Mouse (Mus musculus): ENCODE measurements around the gene Tut1. TPM values are rescaled to one million over a fixed set of nuclear protein-coding genes. Genes with fewer than 3 reads are reported as not detected.
"Not testable (repeated sequence)": the region's sequence is repeated elsewhere in the genome, so short reads cannot be mapped to it uniquely, and the experiment has no call there.

Tut1 gene
- polyA plus RNA-seq, 1 experiment from 2014 or later = 25.5 TPM

- ATAC-seq (replicated peaks; ENCODE audit: insufficient number of reproducible peaks, low FRiP score, low TSS enrichment, low read depth) (no peak), DNase-seq (ENCODE audit: low spot score) (no peak)
- no peaks in the 10 kb centered on the region for H3K9me3 ChIP-seq (replicated peaks; ENCODE audit: control insufficient read depth, low read length)
- H3K4me3 ChIP-seq (ENCODE audit: low read depth, low read length) = no peak overlapping the region
- H3K27me3 ChIP-seq (ENCODE audit: control insufficient read depth, insufficient read depth, low read length) = no peaks in the 10 kb centered on the region
- H3K9ac ChIP-seq (replicated peaks; ENCODE audit: low read length) = no peak overlapping the region
- H3K36me3 ChIP-seq (replicated peaks; ENCODE audit: control insufficient read depth, insufficient read depth, low read depth, low read length) = no peaks in the 10 kb centered on the region
- H3K4me2 ChIP-seq (ENCODE audit: low read depth, low read length) = no peak overlapping the region
- no peak overlapping the region for H3K27ac ChIP-seq (replicated peaks; ENCODE audit: low read depth, low read length)
- H3K4me1 ChIP-seq (ENCODE audit: control insufficient read depth, insufficient read depth, low read length) = no peaks in the 10 kb centered on the region
- WGBS = 89% methylated on average over 4 of the region's 4 CpGs
Observed at GRCm38 (mm10) chr19:8999223-8999622, 45.6 kb downstream of the Tut1 start.

GRCm38 (mm10) chr19:9006915-9007314 lies 53.3 kb downstream of the Tut1 start:
- H3K27me3 ChIP-seq (ENCODE audit: control insufficient read depth, insufficient read depth, low read length); H3K9ac ChIP-seq (replicated peaks; ENCODE audit: low read length); H3K9me3 ChIP-seq (replicated peaks; ENCODE audit: control insufficient read depth, low read length); H3K27ac ChIP-seq (replicated peaks; ENCODE audit: low read depth, low read length); H3K4me3 ChIP-seq (ENCODE audit: low read depth, low read length); H3K4me2 ChIP-seq (ENCODE audit: low read depth, low read length); H3K4me1 ChIP-seq (ENCODE audit: control insufficient read depth, insufficient read depth, low read length); DNase-seq (ENCODE audit: low spot score); H3K36me3 ChIP-seq (replicated peaks; ENCODE audit: control insufficient read depth, insufficient read depth, low read depth, low read length); ATAC-seq (replicated peaks; ENCODE audit: insufficient number of reproducible peaks, low FRiP score, low TSS enrichment, low read depth): not testable (repeated sequence)
- WGBS = 93% methylated on average over 2 of the region's 2 CpGs

Other genes starting within 250 kb of the Tut1 start
- 120 and 125 TPM in 2 replicates for gene Slc3a2, start 230.5 kb upstream of the Tut1 start, polyA plus RNA-seq (2014; fragmentation: Nextera tagmentation; extraction: Ambion mirVana)
- gene Wdr74, start 218.0 kb upstream of the Tut1 start, polyA plus RNA-seq (2014; fragmentation: Nextera tagmentation; extraction: Ambion mirVana) = 91.0 and 92.3 TPM in 2 replicates
- 1.1 and 1.8 TPM in 2 replicates for gene 1700092M07Rik, start 213.1 kb upstream of the Tut1 start, polyA plus RNA-seq (2014; fragmentation: Nextera tagmentation; extraction: Ambion mirVana)
- 107 and 110 TPM in 2 replicates for gene Stx5a, start 212.4 kb upstream of the Tut1 start, polyA plus RNA-seq (2014; fragmentation: Nextera tagmentation; extraction: Ambion mirVana)
- 230 and 238 TPM in 2 replicates for gene Nxf1, start 196.8 kb upstream of the Tut1 start, polyA plus RNA-seq (2014; fragmentation: Nextera tagmentation; extraction: Ambion mirVana)
- 191 and 197 TPM in 2 replicates for gene Tmem223, start 182.9 kb upstream of the Tut1 start, polyA plus RNA-seq (2014; fragmentation: Nextera tagmentation; extraction: Ambion mirVana)
- gene Tmem179b, start 179.4 kb upstream of the Tut1 start, polyA plus RNA-seq (2014; fragmentation: Nextera tagmentation; extraction: Ambion mirVana) = 44.8 and 51.2 TPM in 2 replicates
- gene Taf6l, start 167.4 kb upstream of the Tut1 start, polyA plus RNA-seq (2014; fragmentation: Nextera tagmentation; extraction: Ambion mirVana) = 19.0 and 19.9 TPM in 2 replicates
- 199 and 202 TPM in 2 replicates for gene Polr2g, start 155.3 kb upstream of the Tut1 start, polyA plus RNA-seq (2014; fragmentation: Nextera tagmentation; extraction: Ambion mirVana)
- gene Zbtb3, start 151.3 kb upstream of the Tut1 start, polyA plus RNA-seq (2014; fragmentation: Nextera tagmentation; extraction: Ambion mirVana) = 6.0 and 8.0 TPM in 2 replicates
- 63.0 and 68.7 TPM in 2 replicates for gene Ttc9c, start 134.5 kb upstream of the Tut1 start, polyA plus RNA-seq (2014; fragmentation: Nextera tagmentation; extraction: Ambion mirVana)
- 6.7 and 6.8 TPM in 2 replicates for gene Hnrnpul2, start 133.8 kb upstream of the Tut1 start, polyA plus RNA-seq (2014; fragmentation: Nextera tagmentation; extraction: Ambion mirVana)
- not detected in 2 replicates for gene AC129217.1, start 124.1 kb upstream of the Tut1 start, polyA plus RNA-seq (2014; fragmentation: Nextera tagmentation; extraction: Ambion mirVana)
- gene Bscl2, start 116.4 kb upstream of the Tut1 start, polyA plus RNA-seq (2014; fragmentation: Nextera tagmentation; extraction: Ambion mirVana) = 29.9 and 39.1 TPM in 2 replicates
- gene Gng3, start 114.7 kb upstream of the Tut1 start, polyA plus RNA-seq (2014; fragmentation: Nextera tagmentation; extraction: Ambion mirVana) = 39.8 and 44.8 TPM in 2 replicates
- gene Lrrn4cl, start 103.1 kb upstream of the Tut1 start, polyA plus RNA-seq (2014; fragmentation: Nextera tagmentation; extraction: Ambion mirVana) = 0.10 and 0.49 TPM in 2 replicates
- 184 and 189 TPM in 2 replicates for gene Ubxn1, start 82.4 kb upstream of the Tut1 start, polyA plus RNA-seq (2014; fragmentation: Nextera tagmentation; extraction: Ambion mirVana)
- 56.1 and 62.0 TPM in 2 replicates for gene Uqcc3, start 72.9 kb upstream of the Tut1 start, polyA plus RNA-seq (2014; fragmentation: Nextera tagmentation; extraction: Ambion mirVana)
- 116 and 122 TPM in 2 replicates for gene Lbhd1, start 70.1 kb upstream of the Tut1 start, polyA plus RNA-seq (2014; fragmentation: Nextera tagmentation; extraction: Ambion mirVana)
- gene Gm49403, start 69.9 kb upstream of the Tut1 start, polyA plus RNA-seq (2014; fragmentation: Nextera tagmentation; extraction: Ambion mirVana) = not detected in 2 replicates
- gene 1810009A15Rik, start 65.0 kb upstream of the Tut1 start, polyA plus RNA-seq (2014; fragmentation: Nextera tagmentation; extraction: Ambion mirVana) = 111 and 126 TPM in 2 replicates
- gene Gm49416, start 64.9 kb upstream of the Tut1 start, polyA plus RNA-seq (2014; fragmentation: Nextera tagmentation; extraction: Ambion mirVana) = 0.34 TPM in 1 of 2 replicates, not detected in the other
- gene Ints5, start 60.8 kb upstream of the Tut1 start, polyA plus RNA-seq (2014; fragmentation: Nextera tagmentation; extraction: Ambion mirVana) = 30.5 and 34.6 TPM in 2 replicates
- 97.4 and 114 TPM in 2 replicates for gene Ganab, start 55.8 kb upstream of the Tut1 start, polyA plus RNA-seq (2014; fragmentation: Nextera tagmentation; extraction: Ambion mirVana)
- 32.0 and 32.8 TPM in 2 replicates for gene B3gat3, start 33.5 kb upstream of the Tut1 start, polyA plus RNA-seq (2014; fragmentation: Nextera tagmentation; extraction: Ambion mirVana)
- 0.72 and 0.81 TPM in 2 replicates for gene Rom1, start 24.5 kb upstream of the Tut1 start, polyA plus RNA-seq (2014; fragmentation: Nextera tagmentation; extraction: Ambion mirVana)
- gene Eml3, start 24.3 kb upstream of the Tut1 start, polyA plus RNA-seq (2014; fragmentation: Nextera tagmentation; extraction: Ambion mirVana) = 8.4 and 9.0 TPM in 2 replicates
- 57.5 and 57.6 TPM in 2 replicates for gene Mta2, start 12.0 kb upstream of the Tut1 start, polyA plus RNA-seq (2014; fragmentation: Nextera tagmentation; extraction: Ambion mirVana)
- 535 and 538 TPM in 2 replicates for gene Eef1g, start 13.2 kb downstream of the Tut1 start, polyA plus RNA-seq (2014; fragmentation: Nextera tagmentation; extraction: Ambion mirVana)
- 10.6 and 11.5 TPM in 2 replicates for gene Ahnak, start 35.4 kb downstream of the Tut1 start, polyA plus RNA-seq (2014; fragmentation: Nextera tagmentation; extraction: Ambion mirVana)
- gene Scgb1a1, start 134.1 kb downstream of the Tut1 start, polyA plus RNA-seq (2014; fragmentation: Nextera tagmentation; extraction: Ambion mirVana) = not detected in 2 replicates
- 15.4 and 18.3 TPM in 2 replicates for gene Asrgl1, start 181.8 kb downstream of the Tut1 start, polyA plus RNA-seq (2014; fragmentation: Nextera tagmentation; extraction: Ambion mirVana)

Measured in embryonic facial prominence, embryonic 11.5 days (tissue).